Mouse (Mus musculus): ENCODE measurements around the gene Gm20388.

The Gm20388 gene

GRCm38 (mm10) chr8:122793375-122794174, 2882.9 kb downstream of the Gm20388 start:
- in situ Hi-C loops (cut with MboI), result no loop called here

DNA sequence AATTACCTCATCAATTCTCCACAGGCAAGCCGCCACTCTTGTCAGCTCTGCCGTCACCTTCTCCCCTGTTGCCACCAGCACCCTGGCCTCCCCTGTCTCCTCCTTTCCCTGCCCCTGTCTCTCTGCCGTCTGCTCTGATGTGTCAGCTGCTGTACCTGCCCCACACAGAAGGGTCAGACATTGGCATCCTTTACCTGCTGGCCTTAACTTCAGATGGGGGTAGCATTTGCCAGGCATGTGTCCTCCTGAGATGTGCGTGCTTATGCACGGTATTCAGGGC, 2883.5 kb downstream of the Gm20388 start:
- in situ Hi-C loops (cut with MboI), result no loop called here

- in situ Hi-C loops (cut with MboI), result no loop called here
Measured at GRCm38 (mm10) chr8:122803906-122804761, 2893.5 kb downstream of the Gm20388 start.

- in situ Hi-C loops (cut with MboI), result no loop called here
Measured at GRCm38 (mm10) chr8:122805349-122805748, 2894.7 kb downstream of the Gm20388 start.

- in situ Hi-C loops (cut with MboI), result no loop called here
Measured at GRCm38 (mm10) chr8:122806956-122807538, 2896.4 kb downstream of the Gm20388 start.

DNA sequence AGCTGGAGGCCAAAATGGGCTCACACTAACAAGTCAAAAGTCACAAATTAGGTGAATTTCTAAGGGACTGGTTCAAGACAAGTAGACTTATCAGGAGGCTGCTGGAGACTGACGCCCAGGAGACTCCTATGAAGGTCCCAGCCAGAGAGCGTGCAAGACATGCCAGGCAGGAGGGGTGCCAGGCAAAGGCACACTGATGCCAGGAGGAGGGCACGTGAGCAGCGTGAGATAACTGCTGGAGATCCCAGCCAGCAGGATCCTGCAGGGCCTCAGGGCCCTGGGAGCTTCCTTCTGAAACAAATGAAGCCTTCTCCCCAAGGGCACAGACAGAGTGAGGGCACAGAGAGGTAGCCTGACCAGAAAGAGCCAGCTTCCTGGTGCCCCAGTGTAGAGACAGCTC, 2897.3 kb downstream of the Gm20388 start:
- in situ Hi-C loops (cut with MboI), result no loop called here

GRCm38 (mm10) chr8:122810376-122810775, 2899.7 kb downstream of the Gm20388 start:
- in situ Hi-C loops (cut with MboI), result no loop called here

GRCm38 (mm10) chr8:122811870-122812494, 2901.3 kb downstream of the Gm20388 start:
- in situ Hi-C loops (cut with MboI), result no loop called here

GRCm38 (mm10) chr8:122812610-122813250, 2902.1 kb downstream of the Gm20388 start:
- in situ Hi-C loops (cut with MboI), result no loop called here

- in situ Hi-C loops (cut with MboI), result no loop called here
Measured at GRCm38 (mm10) chr8:122814608-122815007, 2904.0 kb downstream of the Gm20388 start.

GRCm38 (mm10) chr8:122816965-122817364, 2906.3 kb downstream of the Gm20388 start:
- in situ Hi-C loops (cut with MboI), result no loop called here

DNA sequence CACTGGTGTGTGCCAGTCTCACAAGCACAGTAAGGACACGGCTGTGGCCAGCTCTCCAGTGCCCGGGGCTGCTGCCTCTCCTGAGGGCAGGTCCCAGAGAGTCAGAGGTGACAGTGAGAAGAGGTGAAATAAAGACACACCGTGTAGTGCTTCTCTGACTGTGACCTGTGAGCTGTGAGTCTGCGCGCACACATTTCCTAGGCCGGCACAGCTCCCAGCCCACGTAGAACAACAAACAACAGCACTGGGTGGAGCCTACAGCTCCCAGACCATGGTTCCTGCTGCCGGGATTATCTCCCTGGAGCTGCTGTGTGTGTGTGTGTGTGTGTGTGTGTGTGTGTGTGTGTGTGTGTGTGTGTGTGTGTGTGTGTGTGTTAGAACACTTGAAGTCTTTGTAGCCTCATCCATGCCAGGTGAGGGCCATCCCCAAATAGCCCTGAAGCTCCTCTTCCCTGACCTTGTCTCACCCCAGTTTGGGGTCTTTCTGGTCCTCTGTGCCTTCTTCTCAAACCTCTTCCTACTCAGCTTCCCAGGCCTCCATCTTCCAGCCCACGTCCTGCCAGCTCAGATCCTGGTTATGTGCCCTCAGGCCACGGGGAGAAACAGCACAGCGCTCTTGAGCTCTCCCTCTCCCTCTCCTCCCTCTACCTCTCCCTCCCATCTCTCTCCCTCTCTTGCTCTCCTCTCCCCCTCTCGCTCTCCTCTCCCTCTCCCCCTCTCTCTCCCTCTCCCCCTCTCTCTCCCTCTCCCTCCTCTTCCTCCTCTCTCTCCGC, 2907.3 kb downstream of the Gm20388 start:
- in situ Hi-C loops (cut with MboI), result no loop called here

GRCm38 (mm10) chr8:122819776-122820175, 2909.1 kb downstream of the Gm20388 start:
- in situ Hi-C loops (cut with MboI), result no loop called here

DNA sequence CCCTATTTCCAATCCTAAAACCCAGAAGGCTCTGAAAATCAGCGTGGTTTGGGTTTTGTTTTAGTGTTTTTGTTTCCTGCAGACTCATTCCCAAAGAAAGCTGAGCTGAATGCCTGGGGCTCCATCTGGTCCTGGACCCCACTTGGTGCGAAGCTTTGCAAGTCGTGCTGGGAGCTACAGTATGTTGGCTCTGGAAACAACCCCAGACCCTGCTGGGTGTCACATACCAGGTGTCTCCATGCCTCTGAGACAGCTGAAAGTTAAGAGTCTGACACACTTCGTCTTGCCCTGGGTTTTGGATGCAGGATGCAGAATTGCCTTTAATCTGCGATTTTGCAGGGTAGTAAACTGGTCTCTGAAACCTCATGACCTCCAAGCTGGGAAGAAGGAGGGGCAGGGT, 2913.9 kb downstream of the Gm20388 start:
- in situ Hi-C loops (cut with MboI), result no loop called here

DNA sequence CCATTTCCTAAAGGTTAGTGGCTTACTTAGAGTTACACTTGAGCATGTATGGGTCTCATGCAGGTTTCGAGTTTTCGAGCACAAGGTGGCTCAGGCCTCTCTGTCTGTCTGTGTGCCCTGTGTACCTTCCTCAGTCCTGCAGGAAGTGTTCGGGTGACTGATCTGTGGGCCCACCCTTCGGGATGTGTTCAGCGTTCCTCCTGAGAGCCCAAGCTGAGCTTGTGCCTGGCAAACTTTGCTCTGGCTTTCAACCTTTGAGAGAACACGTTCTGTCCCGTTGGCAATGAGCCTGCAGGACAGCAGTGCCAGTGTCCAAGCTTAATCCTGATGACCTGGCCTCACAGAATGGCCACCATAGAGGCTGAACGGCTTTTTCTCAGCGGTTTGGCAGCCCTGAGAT, 2914.3 kb downstream of the Gm20388 start:
- in situ Hi-C loops (cut with MboI), result loop anchor here (5.0 kb wide), 1 partner anchor 148 kb away; no protein-coding TSS in a partner anchor

DNA sequence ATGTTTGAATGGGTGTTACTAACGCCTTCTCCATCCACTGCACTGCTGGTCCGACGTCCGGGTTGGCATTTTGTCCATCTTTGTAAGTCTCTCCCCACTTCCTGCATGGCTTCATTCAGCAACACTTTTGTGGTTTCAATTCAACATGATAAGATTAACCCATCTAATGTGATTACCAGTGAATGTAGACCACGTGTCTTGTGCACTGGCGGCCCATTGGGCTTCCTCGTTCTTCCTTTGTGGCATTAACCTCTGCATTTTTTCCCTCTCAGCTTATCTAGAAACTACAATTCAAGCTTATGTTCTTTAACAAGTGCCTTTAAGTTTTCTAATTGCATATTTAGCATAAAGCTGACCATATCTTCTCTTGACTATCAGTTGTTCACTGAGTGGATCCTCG, 2914.8 kb downstream of the Gm20388 start:
- in situ Hi-C loops (cut with MboI), result loop anchor here (5.0 kb wide), 1 partner anchor 148 kb away; no protein-coding TSS in a partner anchor

- in situ Hi-C loops (cut with MboI), result loop anchor here (5.0 kb wide), 1 partner anchor 152 kb away; no protein-coding TSS in a partner anchor
Measured at GRCm38 (mm10) chr8:122829396-122829795, 2918.8 kb downstream of the Gm20388 start.

- in situ Hi-C loops (cut with MboI), result loop anchor here (10.0 kb wide), 2 partner anchors 216 to 326 kb away; partner anchors contain the start of genes Galns and Trappc2l
Measured at GRCm38 (mm10) chr8:122830349-122831061, 2919.9 kb downstream of the Gm20388 start.

DNA sequence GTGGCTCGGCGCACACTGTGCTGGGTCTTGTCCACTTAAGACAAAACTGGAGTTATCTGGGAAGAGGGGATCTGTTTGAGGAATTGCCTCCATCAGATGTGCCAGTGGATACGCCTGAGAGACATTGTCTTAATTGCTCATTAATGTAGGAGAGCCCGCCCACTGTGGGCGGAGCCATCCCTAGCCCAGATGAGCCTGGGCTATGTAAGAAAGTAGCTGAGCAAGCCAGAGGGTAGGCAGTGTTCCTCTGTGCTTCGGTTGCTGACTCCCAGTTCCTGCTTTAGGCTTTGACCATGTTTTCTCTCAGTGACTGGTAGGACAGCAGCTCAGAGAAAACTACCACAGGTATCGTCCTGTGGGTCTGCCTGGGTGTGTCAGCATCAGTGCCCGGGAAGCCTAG, 2923.8 kb downstream of the Gm20388 start:
- in situ Hi-C loops (cut with MboI), result loop anchor here (10.0 kb wide), 2 partner anchors 220 to 330 kb away; partner anchors contain the start of genes Galns and Trappc2l

DNA sequence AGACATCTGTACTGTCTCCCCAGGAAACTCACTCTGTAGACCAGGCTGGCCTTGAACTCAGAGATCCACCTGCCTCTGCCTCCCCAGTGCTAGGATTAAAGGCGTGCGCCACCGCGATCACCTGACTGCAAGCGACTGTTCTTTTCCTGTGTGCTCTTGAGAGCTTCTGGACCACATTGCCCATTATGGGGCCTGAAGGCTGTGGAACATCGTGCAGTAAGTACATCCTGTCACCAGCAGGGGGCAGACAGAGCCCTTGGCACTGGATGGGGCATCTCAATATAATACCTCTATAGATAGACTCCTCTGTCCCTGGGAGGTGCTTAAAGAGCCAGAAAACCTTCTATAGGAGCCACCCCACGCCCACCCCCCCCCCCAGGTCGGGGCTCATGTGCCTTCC, 2924.3 kb downstream of the Gm20388 start:
- in situ Hi-C loops (cut with MboI), result loop anchor here (10.0 kb wide), 2 partner anchors 220 to 330 kb away; partner anchors contain the start of genes Galns and Trappc2l
